7 mouse cellular contexts compared by ENCODE assay signal in genomic region chr7:127773664-127774384, GRCm38 (mm10). TPM values are rescaled to one million over a fixed set of nuclear protein-coding genes. Genes with fewer than 3 reads are reported as not detected.
DNase-seq lines count a peak whose midpoint lies in the region; ATAC-seq lines count a peak whose summit lies in the region.

No protein-coding gene starts in this region.

- DNase-seq in 3134 (ENCODE audit: extremely low read depth, insufficient read length, low spot score) (peak; percentile 48), 3T3-L1 (ENCODE audit: low read depth, low spot score) (peak; percentile 81)
- peak; percentile 77 for DNase-seq in adrenal gland, postnatal 25 days
- peak; percentile 77 for DNase-seq in embryonic facial prominence, embryonic 11.5 days (ENCODE audit: low spot score)
- DNase-seq in induced T-regulatory cell, adult 2 months (ENCODE audit: low read depth): peak; percentile 88
- DNase-seq in right cerebral cortex, postnatal 10 days (ENCODE audit: low spot score in 2 of 2): peak; percentile 68 to 76

- H3K4me3 ChIP-seq in embryonic facial prominence, embryonic 11.5 days (ENCODE audit: low read depth, low read length): no peak overlapping the region
- no peak overlapping the region for H3K4me3 ChIP-seq in liver, embryonic 12.5 days

- no peaks in the 10 kb centered on the region for H3K9me3 ChIP-seq in embryonic facial prominence, embryonic 11.5 days (replicated peaks; ENCODE audit: control insufficient read depth, low read length)
- H3K9me3 ChIP-seq in liver, embryonic 12.5 days (replicated peaks): no peaks in the 10 kb centered on the region

- ATAC-seq in embryonic facial prominence, embryonic 11.5 days (replicated peaks; ENCODE audit: insufficient number of reproducible peaks, low FRiP score, low TSS enrichment, low read depth): no peak
- peak; percentile 13; the same call in 1 of the 2 replicates for ATAC-seq in liver, embryonic 12.5 days

- WGBS in embryonic facial prominence, embryonic 11.5 days: 44% methylated on average over 9 of the region's 9 CpGs
- WGBS in liver, embryonic 12.5 days (ENCODE audit: insufficient replicate concordance): 41% methylated on average over 9 of the region's 9 CpGs

- no peaks in the 10 kb centered on the region for H3K36me3 ChIP-seq in embryonic facial prominence, embryonic 11.5 days (replicated peaks; ENCODE audit: control insufficient read depth, insufficient read depth, low read depth, low read length)
- H3K36me3 ChIP-seq in liver, embryonic 12.5 days: peaks cover 12% of the 10 kb centered on the region

- no peaks in the 10 kb centered on the region for H3K27me3 ChIP-seq in embryonic facial prominence, embryonic 11.5 days (ENCODE audit: control insufficient read depth, insufficient read depth, low read length)
- no peaks in the 10 kb centered on the region for H3K27me3 ChIP-seq in liver, embryonic 12.5 days (replicated peaks)

- H3K4me1 ChIP-seq in embryonic facial prominence, embryonic 11.5 days (ENCODE audit: control insufficient read depth, insufficient read depth, low read length): peaks cover 2% of the 10 kb centered on the region; the same call in 1 of the 2 replicates
- H3K4me1 ChIP-seq in liver, embryonic 12.5 days: peaks cover 73% of the 10 kb centered on the region

- H3K4me2 ChIP-seq in embryonic facial prominence, embryonic 11.5 days (ENCODE audit: low read depth, low read length): no peak overlapping the region
- no peak overlapping the region for H3K4me2 ChIP-seq in liver, embryonic 12.5 days

- no peak overlapping the region for H3K27ac ChIP-seq in embryonic facial prominence, embryonic 11.5 days (replicated peaks; ENCODE audit: low read depth, low read length)
- H3K27ac ChIP-seq in liver, embryonic 12.5 days: no peak overlapping the region

- H3K9ac ChIP-seq in embryonic facial prominence, embryonic 11.5 days (replicated peaks; ENCODE audit: low read length): no peak overlapping the region
- H3K9ac ChIP-seq in liver, embryonic 12.5 days: no peak overlapping the region

RNA-seq across cellular contexts. Expression of gene Setd1a, which starts 2.6 kb away (rescaled TPM):
- 36.9 and 49.8 TPM in 2 replicates for total RNA-seq in adrenal gland, postnatal 25 days (2021)
- polyA plus RNA-seq in embryonic facial prominence, embryonic 11.5 days (2014; fragmentation: Nextera tagmentation; extraction: Ambion mirVana): 21.7 and 22.0 TPM in 2 replicates
- polyA plus RNA-seq in liver, embryonic 12.5 days (2016; fragmentation: Nextera tagmentation; extraction: Ambion mirVana): 13.1 and 13.7 TPM in 2 replicates

RNA-seq across cellular contexts. Expression of gene Orai3, which starts 4.2 kb away (rescaled TPM):
- 31.5 and 37.2 TPM in 2 replicates for total RNA-seq in adrenal gland, postnatal 25 days (2021)
- polyA plus RNA-seq in embryonic facial prominence, embryonic 11.5 days (2014; fragmentation: Nextera tagmentation; extraction: Ambion mirVana): 8.6 and 8.7 TPM in 2 replicates
- 14.8 and 15.0 TPM in 2 replicates for polyA plus RNA-seq in liver, embryonic 12.5 days (2016; fragmentation: Nextera tagmentation; extraction: Ambion mirVana)

RNA-seq across cellular contexts. Expression of gene Gm49388, which starts 11.6 kb away (rescaled TPM):
- total RNA-seq in adrenal gland, postnatal 25 days (2021): 4.4 and 6.9 TPM in 2 replicates
- polyA plus RNA-seq in embryonic facial prominence, embryonic 11.5 days (2014; fragmentation: Nextera tagmentation; extraction: Ambion mirVana): not detected in 2 replicates
- polyA plus RNA-seq in liver, embryonic 12.5 days (2016; fragmentation: Nextera tagmentation; extraction: Ambion mirVana): not detected in 2 replicates

RNA-seq across cellular contexts. Expression of gene Hsd3b7, which starts 26.6 kb away (rescaled TPM):
- 49.1 and 66.2 TPM in 2 replicates for total RNA-seq in adrenal gland, postnatal 25 days (2021)
- 8.2 and 8.3 TPM in 2 replicates for polyA plus RNA-seq in embryonic facial prominence, embryonic 11.5 days (2014; fragmentation: Nextera tagmentation; extraction: Ambion mirVana)
- 28.0 and 29.8 TPM in 2 replicates for polyA plus RNA-seq in liver, embryonic 12.5 days (2016; fragmentation: Nextera tagmentation; extraction: Ambion mirVana)

RNA-seq across cellular contexts. Expression of gene Fbxl19, which starts 29.5 kb away (rescaled TPM):
- total RNA-seq in adrenal gland, postnatal 25 days (2021): 18.3 and 18.5 TPM in 2 replicates
- polyA plus RNA-seq in embryonic facial prominence, embryonic 11.5 days (2014; fragmentation: Nextera tagmentation; extraction: Ambion mirVana): 9.4 and 9.5 TPM in 2 replicates
- 3.7 TPM in 2 replicates for polyA plus RNA-seq in liver, embryonic 12.5 days (2016; fragmentation: Nextera tagmentation; extraction: Ambion mirVana)
